Mouse (Mus musculus) neural tube, embryonic 10.5 days (tissue): ENCODE measurements around the gene Glb1l.
"Not testable (repeated sequence)": the region's sequence is repeated elsewhere in the genome, so short reads cannot be mapped to it uniquely, and the experiment has no call there.

Experiments used
- DNase-seq: peaks from one replicate; pipeline ENCODE4 v3.0.0-alpha.2; 2017; ENCODE audit warnings: low spot score; ENCODE audit errors: extremely low spot score

Gene Glb1l

GRCm38 (mm10) chr1:75210136-75211087 is at the start of gene Glb1l, which contains the start of gene Stk16:
Gene Glb1l (minus strand): TSS chr1:75210813.
Gene Stk16 (plus strand): TSS chr1:75210838.
- DNase-seq = peak; percentile 97

DNA sequence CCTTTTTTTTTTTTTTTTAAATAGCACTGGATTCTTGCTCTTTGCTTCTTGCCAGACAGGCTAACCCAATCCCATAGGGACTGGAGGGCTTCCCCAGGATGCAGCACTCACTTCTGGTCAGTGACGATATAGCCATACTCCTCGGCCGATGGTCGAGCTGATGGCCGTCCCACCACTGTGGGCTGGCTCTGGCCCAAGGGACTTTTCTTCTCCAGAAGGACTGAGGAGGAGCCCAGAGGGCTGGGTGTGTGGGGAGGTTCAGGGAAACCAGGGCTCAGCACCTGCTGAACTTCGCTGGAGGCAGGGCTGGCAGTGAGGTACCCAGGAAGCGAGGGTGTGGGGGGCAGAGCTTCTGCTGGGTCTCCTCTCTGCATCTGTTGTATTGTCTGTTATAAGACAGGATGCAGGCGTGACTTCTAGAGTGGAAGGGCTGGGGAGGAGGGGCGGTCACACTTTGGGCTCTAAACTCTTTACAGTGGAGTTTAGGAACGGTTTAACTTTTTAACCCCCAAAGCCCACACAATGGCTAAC is 45.0 kb upstream of the Glb1l start:
- DNase-seq = no peak

DNA sequence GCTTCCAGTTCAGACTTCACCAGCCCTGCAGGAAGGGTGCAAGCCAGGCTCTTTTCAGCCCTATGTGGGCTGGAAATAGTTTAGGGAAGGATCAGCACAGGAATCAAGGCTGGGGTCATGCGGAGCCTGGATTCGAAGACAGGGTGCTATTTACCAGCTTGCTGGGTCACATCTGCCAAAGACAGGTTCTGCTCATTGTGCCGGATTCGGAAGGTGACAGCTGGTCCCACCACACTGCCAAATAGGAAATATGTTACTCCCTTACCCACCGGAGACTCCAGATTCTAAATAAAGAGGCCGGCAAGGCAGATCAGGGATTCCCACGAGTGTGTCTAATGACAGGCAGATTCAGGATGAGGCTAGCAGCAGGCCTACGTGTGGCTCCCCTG is 44.0 kb upstream of the Glb1l start:
- no peak for DNase-seq

DNA sequence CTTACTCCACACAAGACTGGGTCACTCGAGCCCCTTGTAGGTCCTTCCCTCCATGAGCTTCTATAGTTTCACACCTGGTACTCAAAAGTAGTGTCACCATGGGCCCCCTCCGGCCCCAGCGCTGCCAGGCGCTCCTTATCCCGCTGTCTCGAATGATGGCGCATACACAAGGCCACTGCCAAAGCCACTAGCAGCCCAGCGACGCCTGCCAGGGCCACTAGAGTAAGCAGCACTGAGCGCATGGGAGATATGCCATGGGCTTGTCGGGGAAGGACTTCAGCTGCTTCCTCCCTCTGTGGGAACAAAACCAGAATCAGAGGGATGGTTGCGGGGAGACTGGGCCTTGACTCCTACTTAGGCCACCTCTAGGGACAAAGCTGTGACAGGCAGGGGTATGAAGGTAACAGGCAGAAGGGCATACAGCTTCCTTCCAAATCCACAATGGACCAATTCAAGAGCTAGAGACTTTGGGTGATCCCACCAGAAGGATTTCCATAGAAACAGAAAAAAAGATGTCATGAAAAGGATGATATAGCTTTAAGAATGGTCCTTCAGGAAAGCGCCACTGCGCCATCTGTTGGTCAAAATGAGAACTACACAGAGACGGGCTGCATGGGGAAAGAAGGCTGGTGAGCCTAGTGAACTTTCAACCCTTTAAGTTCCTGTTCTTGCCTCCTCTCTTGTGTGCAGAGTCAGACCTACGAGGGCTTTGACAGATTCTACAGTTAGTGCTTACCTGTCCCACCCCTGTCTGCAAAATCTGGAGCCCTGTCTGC is 43.4 kb upstream of the Glb1l start:
- peak; percentile 84 for DNase-seq

DNA sequence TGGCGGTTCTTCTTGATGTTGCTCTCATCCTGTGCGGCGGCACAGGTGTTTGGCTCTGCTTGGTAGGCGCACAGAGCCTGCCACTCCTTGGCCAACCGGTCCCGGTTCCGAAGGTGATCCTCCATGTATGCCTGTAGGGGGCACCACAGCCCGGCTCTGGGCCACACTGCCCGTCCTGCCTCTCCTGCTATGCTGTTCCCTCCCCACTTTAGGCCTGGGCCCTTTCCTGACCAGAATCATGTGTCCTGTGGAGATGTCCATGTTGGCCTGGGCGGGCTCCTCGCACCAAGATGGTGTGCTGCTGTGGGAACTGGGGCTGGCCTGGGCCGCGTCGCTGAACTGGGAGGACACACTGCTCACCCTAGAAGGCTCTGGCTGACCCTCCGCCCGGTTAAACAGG is 42.4 kb upstream of the Glb1l start:
- DNase-seq = no peak

- DNase-seq = no peak
These were observed 41.7 kb upstream of the Glb1l start for GRCm38 (mm10) chr1:75252308-75252707.

GRCm38 (mm10) chr1:75251112-75251970 is 40.7 kb upstream of the Glb1l start:
- peak; percentile 80 for DNase-seq

DNA sequence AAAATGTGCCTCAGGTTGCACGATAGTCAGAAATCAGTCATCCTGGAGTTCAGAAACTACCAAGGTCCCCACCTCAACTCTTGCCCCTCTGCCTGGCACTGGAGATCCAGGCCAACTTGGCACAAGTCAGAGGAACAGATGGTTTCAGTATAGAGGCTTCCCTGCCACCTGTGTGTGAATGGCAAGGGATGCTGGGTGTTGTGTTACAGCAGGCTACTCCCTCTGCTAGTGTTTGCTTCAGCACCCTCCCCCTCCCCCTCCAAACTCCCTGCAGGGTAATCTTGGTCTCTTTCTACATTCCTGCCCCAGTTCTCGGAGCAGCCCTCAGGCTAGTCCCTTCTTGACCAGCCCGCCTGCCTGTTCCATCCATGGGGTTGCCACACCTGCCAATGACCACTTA is 39.9 kb upstream of the Glb1l start:
- no peak for DNase-seq

- DNase-seq = no peak
These were observed 37.6 kb upstream of the Glb1l start for GRCm38 (mm10) chr1:75248041-75248772.

DNA sequence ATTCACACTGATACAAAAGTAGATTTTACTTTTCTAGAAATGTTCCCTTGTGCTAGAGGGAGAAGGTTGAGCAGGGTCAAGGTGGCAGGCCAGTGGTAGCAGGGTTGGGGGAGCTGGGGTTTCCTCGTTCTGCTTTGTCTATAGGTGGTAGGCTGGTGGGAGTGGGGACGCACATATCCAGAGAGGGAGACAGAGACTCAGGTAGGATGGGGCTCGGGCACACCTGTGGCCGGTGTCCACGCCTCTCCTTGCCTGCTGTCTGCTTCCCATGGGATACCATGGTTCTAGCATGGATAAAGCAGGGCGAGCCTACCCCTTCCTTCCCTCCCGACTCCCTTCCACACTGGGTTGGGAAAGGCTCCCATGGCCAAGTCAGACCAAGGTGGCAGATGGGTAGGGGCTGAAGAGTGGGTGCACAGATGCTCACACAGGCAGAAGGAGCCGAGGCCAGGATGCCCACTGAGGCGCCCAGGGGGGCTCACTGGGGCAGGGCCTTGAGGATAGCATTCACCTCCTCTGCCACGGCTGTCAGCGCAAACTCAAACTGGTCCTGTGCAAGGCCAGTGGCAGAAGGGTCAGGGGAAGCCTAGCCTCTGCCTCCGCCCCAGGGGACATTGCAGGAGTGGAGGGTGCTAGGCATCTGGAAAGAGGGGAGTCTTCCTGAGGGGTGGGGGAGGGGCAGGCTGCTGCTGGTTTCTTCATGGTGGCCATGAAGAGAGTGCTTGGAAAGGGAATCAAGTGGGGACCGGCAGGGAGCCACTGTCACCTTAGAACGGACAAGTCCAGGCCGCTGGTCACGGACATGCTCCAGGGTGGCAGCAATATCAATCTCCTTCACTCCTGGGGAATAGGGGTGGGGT is 36.7 kb upstream of the Glb1l start:
- DNase-seq = no peak

- DNase-seq = no peak
These were observed 34.2 kb upstream of the Glb1l start for GRCm38 (mm10) chr1:75244836-75245235.

GRCm38 (mm10) chr1:75244175-75244826 is 33.7 kb upstream of the Glb1l start:
- no peak for DNase-seq

GRCm38 (mm10) chr1:75243411-75243810 is 32.8 kb upstream of the Glb1l start:
- no peak for DNase-seq

GRCm38 (mm10) chr1:75239591-75239990 is 29.0 kb upstream of the Glb1l start:
- no peak for DNase-seq

DNA sequence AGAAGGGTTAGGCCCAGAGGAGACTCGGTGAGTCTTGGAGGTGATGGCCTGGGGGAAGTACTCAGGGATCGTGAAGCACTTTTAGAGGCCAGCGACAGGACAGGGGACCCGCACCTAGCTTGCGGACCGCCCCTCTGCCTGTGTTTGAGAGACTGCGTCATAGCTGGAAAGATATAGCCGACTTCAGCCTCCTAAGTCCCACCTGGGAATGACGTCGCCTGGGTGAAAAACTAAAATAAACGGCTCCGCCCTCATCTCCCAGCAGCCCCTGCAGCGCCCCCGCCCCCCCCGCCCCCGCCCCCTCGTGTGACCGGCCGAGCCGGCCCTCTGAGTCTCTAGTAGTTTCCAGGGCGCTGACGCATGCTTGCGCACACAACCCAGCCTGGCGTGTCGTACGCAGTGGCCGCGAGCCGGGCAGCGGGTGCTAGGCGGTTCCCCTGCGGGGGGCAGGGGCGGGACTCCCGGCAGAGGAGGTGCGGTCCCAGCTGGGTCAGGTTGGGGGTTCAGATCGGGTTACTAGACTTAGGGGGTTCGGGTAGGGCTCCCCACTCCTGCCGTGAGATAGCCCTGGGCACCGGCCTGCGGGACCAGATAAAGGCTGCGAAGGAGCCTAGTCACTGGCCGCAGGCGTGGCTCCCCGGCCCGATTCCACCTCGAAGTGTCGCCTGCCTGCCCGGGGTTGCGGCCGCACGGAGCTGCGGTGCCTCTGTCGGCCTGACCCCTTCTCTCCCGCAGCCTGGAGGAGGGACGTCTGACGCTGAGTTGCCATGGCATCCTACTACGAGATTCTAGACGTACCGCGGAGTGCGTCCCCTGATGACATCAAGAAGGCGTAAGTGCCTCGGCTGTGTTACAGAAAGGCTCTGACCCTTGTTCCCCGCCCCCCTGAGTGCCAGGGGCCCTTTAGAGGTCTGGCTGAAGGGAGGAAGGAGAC is 25.8 kb upstream of the Glb1l start, which contains the start of gene Dnajb2:
Gene Dnajb2, plus strand, starts transcription at position 290 of the 934 bp plus-strand sequence.
- peak; percentile 84 for DNase-seq

DNA sequence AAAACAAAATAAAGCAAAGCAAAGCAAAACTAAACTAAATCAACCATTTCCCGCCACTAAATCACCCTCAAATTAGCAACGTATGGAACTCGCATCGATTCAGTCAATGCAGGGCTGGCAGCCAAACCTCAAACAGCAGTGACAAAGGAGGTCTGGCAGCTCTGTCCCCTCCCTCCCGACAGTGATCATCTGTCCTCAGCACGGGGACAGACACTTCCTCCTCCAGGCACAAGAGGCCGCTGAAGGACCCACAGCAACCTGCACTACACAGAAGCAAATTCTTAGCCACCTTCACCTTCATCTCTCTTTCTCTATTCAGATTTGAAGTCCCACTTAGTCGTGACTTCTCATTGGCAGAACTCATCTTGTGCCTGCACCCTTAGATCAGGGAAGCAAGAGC is 24.0 kb upstream of the Glb1l start:
- DNase-seq = peak; percentile 44

DNA sequence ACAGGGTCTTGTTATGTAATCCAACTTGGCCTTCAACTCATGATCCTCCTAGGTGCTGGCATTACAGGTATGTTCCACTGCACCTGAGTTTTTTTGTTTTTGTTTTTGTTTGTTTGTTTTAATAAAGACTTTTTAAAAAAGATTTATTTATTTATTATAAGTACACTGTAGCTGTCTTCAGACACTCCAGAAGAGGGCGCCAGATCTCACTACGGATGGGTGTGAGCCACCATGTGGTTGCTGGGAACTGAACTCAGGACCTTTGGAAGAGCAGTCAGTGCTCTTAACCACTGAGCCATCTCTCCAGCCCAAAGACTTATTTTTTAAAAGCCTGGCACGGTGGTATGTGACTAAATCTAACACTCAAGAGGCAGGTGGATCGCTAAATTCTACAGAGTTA is 21.9 kb upstream of the Glb1l start:
- not testable (repeated sequence) for DNase-seq

DNA sequence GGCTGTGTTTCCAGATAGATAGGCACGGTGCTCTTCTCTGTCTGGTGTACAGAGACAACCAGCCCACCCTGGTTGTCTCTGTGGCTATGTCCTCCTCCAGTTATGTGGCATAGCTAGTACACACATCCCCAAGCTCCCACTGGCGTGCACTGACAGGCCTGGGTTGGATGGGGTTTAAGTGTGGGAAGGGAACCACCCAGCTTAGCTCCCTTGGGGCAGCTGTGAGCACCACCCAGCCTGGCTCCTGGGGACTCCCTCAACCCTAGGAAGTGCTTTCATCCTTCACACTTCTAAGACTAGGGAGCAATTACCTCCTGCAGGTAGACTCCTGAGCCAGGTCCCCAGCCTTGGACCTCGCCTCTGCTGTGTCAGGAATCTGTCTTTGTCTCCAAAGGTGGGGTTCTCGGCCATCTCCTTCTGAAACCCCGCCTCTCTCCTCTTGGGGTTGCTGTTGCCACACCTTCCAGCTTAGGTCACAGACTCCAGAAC is 21.1 kb upstream of the Glb1l start, which contains the start of gene A630095N17Rik:
Gene A630095N17Rik, minus strand, starts transcription at position 439 of the 489 bp plus-strand sequence.
- DNase-seq = no peak
